Mouse (Mus musculus) liver, adult 2 months (tissue): Measurements from ENCODE around the gene Ap4e1.

Experiments
- CTCF ChIP-seq: fragments of 200-500 bp; IDR thresholded peaks from 2 replicates; pipeline ENCODE4 v1.5.1; 2011; ENCODE audit warnings: low read depth, low read length, control low read depth
- POLR2A ChIP-seq: fragments of 200-500 bp; IDR thresholded peaks from 2 replicates; pipeline ENCODE4 v1.6.1; 2011; ENCODE audit warnings: low read length, control low read depth; ENCODE audit not compliant: insufficient read depth; ENCODE audit errors: extremely low read depth

DNA sequence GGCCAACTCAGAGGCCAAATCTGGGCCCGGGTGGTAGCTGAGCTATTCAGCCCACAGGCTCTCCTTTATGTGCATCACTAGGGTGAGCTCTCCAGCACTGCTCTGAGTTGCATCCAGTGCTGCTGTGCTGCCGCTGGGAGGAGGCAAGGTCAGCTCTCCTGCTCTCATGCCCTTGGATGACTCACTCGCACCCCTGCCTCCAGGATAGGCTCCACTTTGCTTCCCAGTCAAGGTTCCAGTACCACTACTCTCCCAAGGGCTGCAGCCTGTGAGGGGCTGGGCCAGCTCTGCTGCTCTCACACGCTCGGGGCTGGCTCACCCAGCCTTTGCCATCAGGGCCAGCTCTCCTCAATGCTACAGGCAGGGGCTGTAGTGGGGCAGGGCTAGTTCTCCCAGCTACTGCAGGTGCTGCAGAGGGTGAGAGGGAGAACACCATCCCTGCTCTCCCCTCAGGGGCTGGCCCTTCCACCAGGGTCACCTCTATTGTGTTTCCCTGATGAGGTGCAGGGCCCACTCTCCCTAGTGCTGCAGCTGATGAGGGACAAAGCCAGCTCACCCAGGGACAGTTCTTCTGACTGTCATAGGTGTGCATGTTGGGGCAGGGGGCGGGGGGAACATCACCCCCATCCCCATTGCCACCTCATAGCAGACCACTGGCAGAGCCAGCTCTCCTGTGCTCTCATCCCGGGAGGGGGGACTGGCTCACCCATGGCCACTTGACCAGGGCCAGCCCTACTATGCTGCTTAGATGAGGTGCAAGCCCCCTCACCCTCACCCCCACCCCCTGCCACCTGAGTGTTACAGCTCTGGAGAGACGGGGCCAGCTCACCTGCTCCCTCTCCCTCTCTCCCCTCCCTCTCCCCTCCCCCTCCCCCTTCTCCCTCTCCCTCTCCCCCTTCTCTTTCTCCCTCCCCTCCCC, 7.9 kb upstream of the Ap4e1 start:
- TF ChIP-seq POLR2A (no peak), CTCF (no peak)
